Mouse (Mus musculus) heart, postnatal 10 days (tissue): ENCODE results near the gene Zfp944. TPM values are rescaled to one million over a fixed set of nuclear protein-coding genes. Genes with fewer than 3 reads are reported as not detected.
A peak's percentile ranks its signal among the peaks of the same experiment; 100 is the strongest.
"Not testable (repeated sequence)": the region's sequence is repeated elsewhere in the genome, so short reads cannot be mapped to it uniquely, and the experiment has no call there.

ENCODE experiments used
- DNase-seq, 2 experiments: peaks; one replicate each; pipeline ENCODE4 v3.0.0; 2021
- intact Hi-C: fragments of 180-260 bp; cut with DNase I; formaldehyde crosslinking; loops from one replicate; pipeline ENCODE4 v1.15.1; 2025
- total RNA-seq, 2 experiments: library from RNA; stranded (reverse); gene quantifications; 2 replicates each; pipeline ENCODE4 v1.2.3; 2021

The Zfp944 gene
- 1 to 10 TPM; 5.3 to 5.4 TPM for total RNA-seq

DNA sequence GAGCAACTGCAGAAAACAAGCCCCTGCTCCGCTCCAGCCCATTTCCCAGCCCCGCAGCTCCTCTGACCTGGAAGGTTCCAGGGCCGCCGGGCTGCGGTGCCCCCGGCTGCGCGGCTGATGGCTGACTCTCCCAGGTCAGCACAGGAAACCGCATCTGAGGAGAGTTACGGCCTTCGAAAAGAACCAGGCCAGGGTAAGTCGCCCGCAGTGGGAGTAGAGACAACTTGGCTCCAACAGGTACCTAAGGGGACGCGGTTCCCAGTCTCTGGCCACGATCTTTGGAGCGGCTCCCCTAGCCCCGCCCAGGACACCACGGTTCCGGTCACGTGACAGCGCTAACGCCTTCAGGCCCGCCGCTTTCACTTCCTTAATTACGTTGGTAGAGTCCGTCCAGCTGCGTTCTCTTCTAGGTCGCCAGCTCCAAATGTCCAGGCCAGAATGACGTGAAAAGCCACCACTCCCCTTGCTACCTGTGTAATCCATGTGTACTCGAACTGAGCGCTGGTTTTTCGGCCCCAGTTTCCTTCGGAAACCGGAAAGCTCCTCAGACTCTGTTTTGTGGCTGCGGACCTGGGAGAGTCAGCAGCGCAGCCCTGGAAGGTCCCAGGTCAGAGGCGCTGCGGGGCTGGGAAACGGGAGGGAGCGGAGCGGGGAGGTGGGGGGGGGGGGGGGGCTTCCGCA, at the start of gene Zfp944, which contains the start of gene Zfp758:
TSS of gene Zfp944 (minus strand) at position 300 of the 681 bp plus-strand sequence.
TSS of gene Zfp758 (plus strand) at position 353 of the 681 bp plus-strand sequence.
- DNase-seq, result peak; percentile 68 to 73
- intact Hi-C loops, result not testable (repeated sequence)

DNA sequence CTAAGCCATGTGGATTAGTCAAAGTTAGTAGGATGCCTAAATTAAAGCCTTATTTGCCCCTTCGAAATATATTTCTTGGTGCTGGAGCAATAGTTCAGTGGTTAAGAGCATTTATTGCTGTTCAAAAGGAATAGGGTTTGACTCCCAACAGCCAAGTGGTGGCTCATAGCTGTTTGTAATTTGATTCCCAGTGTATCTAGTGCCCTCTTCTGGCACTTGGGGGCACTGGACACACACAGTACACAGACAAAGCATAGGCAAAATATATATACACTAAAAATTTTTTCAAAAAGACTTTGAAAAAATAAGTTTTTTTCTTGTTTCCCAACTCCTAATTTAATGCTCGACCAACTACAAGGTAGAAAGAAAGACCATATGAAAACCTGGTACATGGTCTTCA, 49.6 kb upstream of the Zfp944 start:
- intact Hi-C loops, result loop anchor here (2.0 kb wide), 2 partner anchors 58 to 328 kb away; no protein-coding TSS in a partner anchor
- peak; percentile 33 to 48 for DNase-seq

DNA sequence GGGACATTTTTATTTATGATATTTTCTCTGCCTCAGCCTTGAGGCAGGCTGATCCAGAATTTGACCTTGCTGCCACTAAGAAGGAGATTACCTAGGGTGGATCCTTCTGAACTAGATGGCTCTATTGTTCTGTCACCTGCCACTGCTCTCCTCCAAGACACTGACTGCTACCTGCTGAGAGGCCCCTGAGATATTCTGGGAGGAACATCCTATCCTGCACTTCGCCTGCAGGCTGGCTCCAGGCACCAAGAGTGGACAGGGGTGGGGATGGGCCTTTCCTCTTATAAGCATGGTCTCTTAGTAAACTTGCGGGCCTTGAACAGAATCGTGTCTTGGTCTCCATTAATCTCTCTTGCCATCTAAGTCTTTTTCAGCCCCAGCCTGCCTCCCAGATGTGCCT, 2.7 kb upstream of the Zfp944 start:
- intact Hi-C loops, result no loop called here
- no peak for DNase-seq

DNA sequence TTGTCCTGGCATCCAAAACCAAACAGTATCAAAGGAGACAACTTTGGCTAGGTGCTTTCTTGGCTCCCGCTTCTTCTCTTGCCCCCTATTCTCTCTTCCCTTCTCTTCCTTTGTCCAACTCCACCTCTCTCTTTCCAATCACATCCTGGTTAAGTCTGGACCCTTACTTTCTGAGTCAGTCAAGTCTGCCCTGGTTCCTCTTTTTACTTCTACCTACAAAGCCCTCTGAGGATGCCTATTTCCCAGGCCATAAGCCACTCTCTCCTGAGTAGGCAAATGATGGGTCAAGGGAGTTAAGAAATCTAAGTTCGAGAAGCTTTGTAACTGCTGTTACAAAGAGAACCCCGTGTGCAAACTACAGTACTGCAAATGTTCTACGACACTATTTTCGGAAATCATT, 628 bp downstream of the Zfp944 start:
- peak in 1 of 2 experiments; percentile 10 for DNase-seq
- intact Hi-C loops, result no loop called here

DNA sequence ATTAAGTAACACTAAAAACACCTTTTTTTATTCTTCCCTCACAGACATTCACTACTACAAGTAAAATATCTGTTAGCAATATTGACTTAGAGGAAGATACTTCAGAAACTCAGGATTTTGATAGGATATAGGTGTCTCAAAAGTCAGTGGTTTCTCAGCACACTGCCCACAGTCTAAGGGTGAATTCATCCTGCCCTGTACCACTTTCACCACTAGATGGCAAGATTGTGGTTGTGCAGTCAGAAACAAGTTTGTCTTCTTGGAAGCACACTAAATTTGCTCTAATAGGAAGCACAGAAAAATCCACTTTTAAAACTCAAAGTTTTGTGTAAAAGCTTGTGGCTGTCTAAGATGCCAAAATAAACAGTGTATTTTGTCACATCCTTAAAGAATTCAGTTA, 8.4 kb downstream of the Zfp944 start:
- DNase-seq, result peak; percentile 47 to 58
- intact Hi-C loops, result loop anchor here (2.0 kb wide), 1 partner anchor 58 kb away; no protein-coding TSS in a partner anchor

DNA sequence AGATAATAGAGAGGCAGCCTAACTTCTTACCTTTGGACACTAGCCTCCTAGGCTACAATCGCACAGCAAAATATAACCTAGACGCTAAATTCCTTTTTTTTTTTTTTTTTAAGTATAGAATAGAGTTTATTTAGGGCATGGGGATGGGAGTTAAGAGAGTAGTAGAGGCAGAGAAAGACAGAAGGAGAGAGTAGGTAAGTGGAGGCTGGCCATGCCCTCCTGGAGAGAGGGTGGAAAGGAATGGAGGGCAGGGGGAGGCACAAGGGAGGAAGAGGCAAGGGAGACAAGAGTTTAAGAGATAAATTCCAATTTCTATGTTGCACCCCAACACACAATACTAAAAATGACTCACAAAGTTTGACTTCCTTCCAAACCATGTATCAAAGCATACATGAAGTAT, 46.0 kb downstream of the Zfp944 start:
- DNase-seq, intact Hi-C loops: not testable (repeated sequence)

DNA sequence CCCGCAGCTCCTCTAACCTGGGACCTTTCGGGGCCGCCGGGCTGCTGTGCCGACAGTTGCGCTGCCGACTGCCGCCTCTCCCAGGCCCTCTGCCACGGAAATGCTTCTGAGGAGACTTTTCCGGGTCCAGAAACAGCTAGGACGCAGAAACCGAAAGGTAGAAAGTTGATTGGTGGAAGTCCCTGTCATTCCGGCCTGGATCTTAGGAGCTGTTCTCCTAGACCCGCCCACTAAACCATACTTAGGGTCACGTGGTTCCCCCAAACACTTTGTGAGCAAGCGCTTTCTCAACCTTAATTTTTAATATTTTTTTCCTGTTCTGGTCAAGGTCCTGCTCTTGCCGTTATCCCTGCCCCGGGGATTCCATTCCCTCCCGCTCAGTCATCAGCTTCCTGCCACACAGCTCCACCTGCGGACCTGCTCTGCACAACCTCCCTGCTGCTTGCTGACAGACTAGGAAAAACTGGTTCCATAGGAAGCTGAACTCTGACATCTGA, 46.4 kb downstream of the Zfp944 start, which contains the start of gene CT030661.1:
TSS of gene CT030661.1 (minus strand) at position 108 of the 497 bp plus-strand sequence.
- intact Hi-C loops, result loop anchor here (5.0 kb wide), 1 partner anchor 92 kb away; no protein-coding TSS in a partner anchor
- DNase-seq, result peak; percentile 95 to 96

DNA sequence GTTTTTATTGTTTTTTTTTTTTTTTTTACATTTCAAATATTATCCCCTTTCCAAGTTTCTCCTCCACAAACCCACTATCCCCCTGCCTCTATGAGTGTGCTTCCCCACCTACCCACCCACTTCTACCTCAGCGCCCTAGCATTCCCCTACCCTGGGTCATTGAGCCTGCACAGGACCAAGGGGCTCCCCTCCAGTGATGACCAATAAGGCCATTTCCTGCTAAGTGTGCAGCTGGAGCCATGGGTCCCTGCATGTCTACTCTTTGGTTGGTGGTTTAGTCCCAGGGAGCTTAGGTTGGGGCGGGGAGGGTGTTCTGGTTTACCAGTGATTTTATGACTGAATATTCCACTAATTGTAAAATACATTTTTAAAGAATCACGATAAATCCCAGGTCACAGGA, 47.0 kb downstream of the Zfp944 start:
- intact Hi-C loops, result loop anchor here (5.0 kb wide), 1 partner anchor 92 kb away; no protein-coding TSS in a partner anchor
- not testable (repeated sequence) for DNase-seq

Other genes with a start within 250 kb of the Zfp944 start
- 1 to 10 TPM in 1 of 2 experiments, under 1 TPM in 1; 0.89 to 1.8 TPM for gene Zfp947, start 195.2 kb downstream of the Zfp944 start, total RNA-seq
- gene Zfp994, start 135.8 kb downstream of the Zfp944 start, total RNA-seq, result 1 to 10 TPM; 3.1 to 3.3 TPM
- gene CT030661.1, start 46.6 kb downstream of the Zfp944 start, total RNA-seq, result 1 to 10 TPM; 7.4 to 9.4 TPM
- gene Zfp758, start 53 bp upstream of the Zfp944 start, total RNA-seq, result 1 to 10 TPM; 7.0 to 8.1 TPM
- gene Zfp946, start 62.8 kb upstream of the Zfp944 start, total RNA-seq, result 1 to 10 TPM; 4.4 to 6.5 TPM
- not detected for gene Vmn2r111, start 212.1 kb upstream of the Zfp944 start, total RNA-seq
- gene Vmn2r112, start 239.6 kb upstream of the Zfp944 start, total RNA-seq, result not detected